Mouse (Mus musculus) embryo, embryonic 10.5 days (tissue): ENCODE measurements at regions not wholly inside any gene's neighbourhood (a gene's known extent, or its start where the extent isn't known, plus 50 kb on each side); places are given as distances from the start of the nearest gene placed in this dataset.

Experiments used
- DNase-seq: peaks from one replicate; pipeline ENCODE4 v3.0.0-alpha.2; 2015; ENCODE audit warnings: low spot score

DNA sequence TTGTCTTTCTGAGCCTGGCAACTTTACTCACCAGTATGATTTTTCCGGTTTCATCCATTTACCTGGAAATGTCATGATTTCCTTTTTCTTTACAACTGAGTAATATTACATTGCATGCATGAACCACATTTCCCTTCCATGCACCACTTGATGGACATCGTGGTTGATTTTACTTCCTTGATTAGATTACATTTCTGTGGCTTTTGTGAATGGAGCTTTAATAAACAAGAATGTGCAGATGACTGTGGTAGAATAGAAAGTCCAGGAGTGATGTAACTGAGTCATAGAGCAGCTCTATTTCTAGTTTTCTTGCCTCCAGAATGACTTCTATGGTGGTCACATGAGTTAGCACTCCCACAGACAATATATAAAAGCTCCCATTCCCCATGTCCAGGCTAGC is 75.2 kb downstream of the Chst2 start:
- no peak for DNase-seq

DNA sequence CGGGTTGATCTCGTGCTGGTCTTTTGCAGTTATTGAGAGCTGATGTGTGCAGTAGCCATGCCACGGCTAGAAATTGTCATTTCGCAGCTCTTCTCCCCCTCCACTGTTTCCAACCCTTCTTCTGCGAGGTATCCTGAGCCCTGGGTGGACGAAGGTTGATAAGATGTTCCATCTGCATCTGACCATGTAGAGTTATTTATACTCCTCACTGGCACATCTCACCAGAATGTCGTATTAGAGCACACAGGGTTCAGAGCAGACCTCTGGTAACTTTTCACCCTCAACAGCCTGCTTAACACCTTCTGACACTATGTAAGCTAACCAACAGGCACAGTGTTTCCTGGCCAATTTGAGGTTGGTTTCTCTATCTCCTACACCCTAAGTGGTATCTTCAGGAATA is 76.4 kb downstream of the Chst2 start:
- no peak for DNase-seq

DNA sequence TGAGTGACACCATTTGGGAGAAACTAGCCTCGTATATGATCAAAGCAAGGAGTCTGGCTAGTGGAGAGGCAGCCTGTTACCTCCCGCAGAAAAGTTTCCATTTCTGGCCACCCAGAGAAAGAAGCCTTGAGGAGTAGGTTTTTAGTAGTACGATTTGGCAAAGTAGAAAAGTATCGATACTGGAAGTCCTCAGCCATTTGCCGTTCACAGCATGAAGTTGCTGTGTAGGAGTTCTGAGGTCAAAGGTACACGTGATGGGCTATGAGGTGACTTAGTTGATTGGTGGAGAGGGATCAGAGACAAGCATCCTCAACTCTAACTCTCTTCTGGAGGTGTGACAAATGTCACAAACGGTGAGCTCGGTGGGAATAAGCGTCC is 77.5 kb downstream of the Chst2 start:
- no peak for DNase-seq

DNA sequence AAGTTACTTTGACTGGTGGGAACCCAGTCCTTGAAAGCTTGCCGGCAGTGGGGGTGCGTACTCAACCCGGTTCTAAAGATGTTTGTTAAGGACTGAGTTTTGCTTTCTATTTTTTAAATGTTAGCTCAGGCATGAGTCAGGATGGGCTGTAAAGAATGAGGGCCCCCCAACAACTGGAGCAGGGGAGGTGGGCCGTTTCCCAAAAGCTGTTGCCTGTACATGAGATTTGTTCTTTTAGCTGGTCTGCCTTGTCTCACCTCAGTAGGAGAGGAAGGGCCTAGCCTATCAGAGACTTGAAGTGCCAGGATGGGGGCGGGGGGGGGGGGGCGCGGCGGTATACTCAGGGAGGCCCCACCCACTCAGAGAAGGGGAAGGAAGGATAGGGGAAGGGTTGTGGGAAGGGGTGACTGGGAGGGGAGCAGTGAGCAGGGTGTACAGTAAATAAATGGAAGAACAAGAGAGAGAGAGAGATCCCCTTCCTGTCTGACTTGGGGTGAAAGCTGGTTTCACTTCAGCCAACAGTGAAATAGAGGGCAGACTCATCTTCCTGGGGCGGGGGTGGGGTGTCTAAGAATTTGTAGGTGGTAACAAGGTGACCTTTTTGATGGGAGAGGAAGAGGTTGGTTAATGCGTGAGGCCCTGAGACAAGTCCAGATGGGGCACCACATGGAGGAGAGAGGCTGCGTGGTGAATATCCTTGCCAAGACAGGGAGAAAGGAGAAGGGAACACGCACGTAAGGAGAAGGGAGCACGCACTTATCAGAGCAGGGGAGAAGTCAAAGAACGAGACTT is 78.1 kb downstream of the Chst2 start:
- no peak for DNase-seq

DNA sequence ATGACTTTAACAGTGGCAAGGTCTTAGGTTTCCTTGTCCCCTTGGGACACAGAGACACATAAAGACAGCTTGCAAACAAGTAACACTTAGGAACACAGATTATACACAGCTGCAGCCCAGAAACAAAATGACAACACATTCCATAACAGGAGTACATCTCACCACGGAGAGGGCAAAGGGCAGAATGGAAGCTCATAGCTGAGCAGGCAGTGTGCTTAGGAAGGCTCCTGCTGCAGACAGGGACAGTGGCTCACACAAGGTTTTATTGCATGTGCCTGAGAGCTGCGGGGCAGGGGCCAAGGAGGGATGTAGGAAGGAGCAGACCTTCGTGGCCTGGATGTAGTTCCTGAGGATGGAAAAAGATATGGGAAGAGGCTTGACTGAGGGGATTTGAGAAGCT is 78.8 kb downstream of the Chst2 start:
- DNase-seq, result no peak

DNA sequence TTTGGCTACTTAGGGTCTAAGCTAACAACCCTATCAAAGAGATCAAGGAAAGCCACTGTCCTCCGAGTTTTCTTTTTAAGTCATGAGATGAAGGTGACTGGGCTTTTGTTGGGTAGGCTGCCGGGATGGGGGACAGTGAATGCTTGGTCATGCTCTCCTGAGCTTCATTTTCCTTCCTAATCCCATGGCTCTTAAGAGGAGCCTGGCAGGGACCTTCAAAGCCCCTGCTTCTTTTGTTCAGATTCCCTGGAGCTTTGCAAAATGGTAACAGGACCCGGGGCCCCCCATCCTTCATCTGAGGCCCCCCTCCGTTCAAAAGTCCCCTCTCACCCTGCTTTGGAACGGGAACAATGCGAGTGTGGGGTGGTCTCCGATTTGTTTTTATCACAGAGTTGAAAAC is 82.9 kb downstream of the Chst2 start:
- peak; percentile 46 for DNase-seq

DNA sequence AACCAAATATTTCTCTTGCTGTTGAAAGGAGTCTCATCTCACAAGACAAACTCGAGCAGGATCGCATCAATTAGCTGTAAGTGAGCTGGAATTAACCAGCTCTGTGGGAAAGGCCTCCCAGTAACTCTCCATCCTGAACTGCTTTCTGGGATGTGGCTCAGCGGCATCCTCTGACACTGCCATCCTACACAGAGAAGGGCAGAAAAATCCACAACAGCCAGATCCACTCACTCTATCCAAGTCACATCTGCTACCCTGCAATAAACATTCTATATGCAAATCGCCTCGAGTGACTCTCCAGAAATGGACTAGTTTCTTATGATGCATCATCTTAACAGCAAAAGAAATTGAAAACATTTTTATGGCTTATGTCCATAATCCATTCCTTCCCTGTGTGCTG is 83.6 kb downstream of the Chst2 start:
- DNase-seq, result no peak

DNA sequence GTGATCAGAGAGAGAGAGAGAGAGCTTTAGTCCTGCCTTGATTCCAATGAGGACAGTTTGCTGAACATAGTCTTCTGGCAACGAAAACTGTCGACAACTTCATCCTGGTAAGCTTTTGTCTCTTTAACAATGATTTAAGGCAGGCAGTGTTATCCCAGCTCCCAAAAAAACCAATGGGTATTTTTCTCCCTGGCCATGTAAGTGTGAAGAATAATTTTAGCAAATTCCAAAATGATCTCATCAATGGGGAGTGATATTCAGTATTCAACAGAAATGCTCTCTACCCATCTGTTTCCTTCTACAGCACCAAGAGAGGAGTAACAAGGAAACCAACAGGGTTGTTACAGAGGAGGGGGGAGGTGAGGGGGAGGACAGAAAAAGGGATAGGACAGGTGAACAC is 84.5 kb downstream of the Chst2 start:
- no peak for DNase-seq

DNA sequence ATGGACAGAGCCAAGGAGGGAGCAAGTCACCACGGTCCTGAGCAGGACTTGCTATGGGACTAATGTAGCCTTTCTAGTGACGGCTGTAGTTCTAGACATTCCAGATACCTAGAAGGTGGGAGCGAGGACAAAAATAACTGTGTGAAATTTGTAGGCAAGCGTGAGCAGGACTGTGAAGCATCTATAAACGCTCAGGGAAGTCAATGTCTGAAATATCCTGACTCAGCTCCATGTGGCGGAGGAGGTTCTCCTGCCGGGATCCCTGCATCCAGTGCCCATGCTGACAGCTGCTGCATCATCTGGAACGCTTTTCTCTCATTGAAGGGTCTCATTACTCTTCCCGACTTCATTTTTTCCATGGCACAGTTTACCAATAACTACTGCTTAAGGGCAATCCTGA is 87.6 kb downstream of the Chst2 start:
- no peak for DNase-seq

DNA sequence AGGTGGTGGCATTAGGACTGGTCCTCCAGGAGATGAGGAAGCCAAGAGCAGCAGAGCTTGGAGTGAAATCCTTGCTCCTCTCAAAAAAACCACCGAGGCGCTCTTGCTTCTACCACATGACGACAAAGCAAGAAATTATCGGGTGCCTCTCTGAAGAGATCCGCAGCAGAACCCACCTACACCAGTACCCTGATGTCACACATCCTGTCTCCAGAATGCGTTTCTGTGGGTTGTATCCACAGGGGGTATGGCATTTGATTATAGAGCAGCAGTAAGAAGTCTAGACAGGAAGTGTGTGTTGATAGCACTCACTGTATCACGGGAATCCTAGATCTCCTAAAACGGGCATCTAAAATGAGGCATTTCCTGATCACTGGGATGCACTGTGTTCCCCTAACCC is 89.8 kb downstream of the Chst2 start:
- DNase-seq, result no peak

DNA sequence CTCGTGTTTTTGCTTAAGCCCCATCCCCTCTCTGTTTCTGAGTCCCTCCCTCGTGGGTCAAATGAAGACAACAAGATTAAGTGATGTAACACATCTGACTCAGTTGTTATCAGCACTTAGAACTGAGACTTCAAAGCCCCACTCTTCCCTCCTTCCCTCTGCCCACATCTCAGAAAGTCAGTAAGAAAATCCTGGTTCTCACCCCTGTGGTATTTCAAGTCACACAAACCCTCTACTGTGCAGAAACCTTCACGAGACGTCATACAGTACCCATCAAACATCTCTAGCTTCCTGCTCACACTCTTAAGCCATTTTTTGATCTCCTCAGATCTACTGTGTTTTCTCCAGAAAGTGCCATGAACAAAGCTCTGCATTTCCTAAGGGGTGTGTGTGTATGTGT is 91.4 kb downstream of the Chst2 start:
- no peak for DNase-seq

DNA sequence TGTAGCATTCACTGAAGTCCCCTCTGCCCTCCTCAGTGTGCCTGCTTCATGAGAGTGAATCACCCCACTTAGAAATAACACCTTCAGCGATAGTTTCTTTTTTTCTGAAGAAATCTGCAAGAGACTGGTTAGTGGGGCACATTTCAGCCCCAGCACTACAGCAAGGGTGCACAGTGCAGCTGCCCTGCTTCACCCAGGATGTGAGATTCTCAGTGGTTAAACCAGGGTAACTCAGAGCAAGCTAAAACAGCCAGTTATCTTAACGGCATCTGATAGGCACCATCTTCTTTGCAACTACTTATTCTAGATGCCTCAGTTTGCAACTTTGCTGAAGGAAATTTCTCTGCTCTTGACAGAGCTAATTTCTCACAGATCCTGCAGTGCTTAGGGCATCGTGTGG is 94.9 kb downstream of the Chst2 start:
- DNase-seq, result no peak

DNA sequence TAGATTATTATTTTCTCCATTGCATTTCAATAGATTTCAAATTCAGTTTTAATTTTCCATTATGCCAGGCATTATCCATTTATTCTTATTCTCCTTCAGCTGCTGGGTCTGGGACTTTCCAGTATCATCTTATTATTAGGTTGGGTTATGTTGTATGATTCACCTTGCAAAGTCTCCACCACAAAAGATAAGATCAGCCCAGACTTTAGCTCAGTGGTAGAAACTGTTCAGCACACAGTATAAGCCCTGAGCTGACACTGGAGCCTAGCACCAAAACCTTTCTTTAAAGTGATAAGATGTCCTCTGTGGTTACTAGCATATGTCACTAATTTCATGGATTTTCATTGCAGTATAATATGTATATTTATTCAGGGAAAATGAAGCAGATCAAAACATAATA is 117.5 kb downstream of the Chst2 start:
- DNase-seq, result no peak

DNA sequence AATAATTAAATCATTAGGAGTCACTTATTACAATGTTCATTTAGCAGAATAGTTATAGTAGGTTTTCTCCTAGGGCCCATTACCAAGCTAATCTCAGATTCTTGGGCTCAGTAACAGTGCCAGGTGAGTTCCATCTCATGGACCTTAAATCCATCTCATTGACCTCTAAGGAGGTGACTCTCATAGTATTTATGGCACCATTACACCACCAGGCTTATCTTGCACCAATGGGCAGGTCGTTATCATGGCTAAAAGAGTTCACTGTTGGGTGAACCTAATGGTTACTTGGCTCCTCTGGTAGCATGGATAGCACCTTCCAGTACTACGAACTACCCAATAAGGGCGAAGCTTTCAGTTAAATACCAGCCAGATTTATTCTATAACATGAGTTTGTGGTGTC is 123.5 kb downstream of the Chst2 start:
- no peak for DNase-seq

DNA sequence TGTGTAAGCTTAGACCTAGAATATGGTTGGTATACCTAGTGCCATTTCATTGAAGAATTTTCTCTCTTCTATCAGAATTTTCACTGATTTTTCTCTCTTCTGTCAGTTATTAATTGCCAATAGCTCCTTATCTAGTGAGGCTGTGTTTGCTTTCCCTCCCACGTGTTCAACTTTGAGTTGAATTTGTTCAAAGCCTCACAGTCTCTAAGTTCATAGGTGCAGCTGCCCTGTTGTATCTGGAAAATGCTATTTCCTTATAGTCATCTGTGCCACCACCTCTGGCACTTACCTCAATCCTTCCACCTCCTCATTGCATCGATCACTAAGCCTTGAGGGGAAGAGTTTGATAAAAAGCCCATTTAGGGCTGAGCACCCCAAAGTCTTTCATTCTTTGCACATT is 124.0 kb downstream of the Chst2 start:
- DNase-seq, result no peak
